Mouse (Mus musculus) embryonic facial prominence, embryonic 15.5 days (tissue): Measurements from ENCODE around the gene Epha4. TPM values are rescaled to one million over a fixed set of nuclear protein-coding genes. Genes with fewer than 3 reads are reported as not detected.

Experiments
- ATAC-seq: fragments of 200-750 bp; cut with Nextera tagmentation; 2 replicates; pipeline ENCODE4 v1.8.0; 2017; ENCODE audit warnings: low read depth, moderate TSS enrichment; ENCODE audit not compliant: insufficient number of reproducible peaks, low FRiP score, low TSS enrichment
- H3K27ac ChIP-seq: fragments of 300-500 bp; sonication (generic); replicated peaks from 2 replicates; pipeline ENCODE4 v1.5.1; 2015; ENCODE audit warnings: mild to moderate bottlenecking, inconsistent platforms
- H3K27me3 ChIP-seq: fragments of 300-500 bp; sonication (generic); 2 replicates; pipeline ENCODE4 v1.6.1; 2015; ENCODE audit warnings: inconsistent platforms
- H3K36me3 ChIP-seq: fragments of 300-500 bp; sonication (generic); 2 replicates; pipeline ENCODE4 v1.6.1; 2015; ENCODE audit warnings: mild to moderate bottlenecking, inconsistent platforms
- H3K4me1 ChIP-seq: fragments of 300-500 bp; sonication (generic); 2 replicates; pipeline ENCODE4 v1.6.1; 2015; ENCODE audit warnings: inconsistent platforms
- H3K4me2 ChIP-seq: fragments of 300-500 bp; sonication (generic); replicated peaks from 2 replicates; pipeline ENCODE4 v1.6.1; 2015; ENCODE audit warnings: mild to moderate bottlenecking, inconsistent platforms
- H3K4me3 ChIP-seq: fragments of 300-500 bp; sonication (generic); replicated peaks from 2 replicates; pipeline ENCODE4 v1.5.1; 2015; ENCODE audit warnings: mild to moderate bottlenecking, inconsistent platforms
- H3K9ac ChIP-seq: fragments of 300-500 bp; sonication (generic); 2 replicates; pipeline ENCODE4 v1.6.1; 2015; ENCODE audit warnings: inconsistent platforms
- H3K9me3 ChIP-seq: fragments of 300-500 bp; sonication (generic); replicated peaks from 2 replicates; pipeline ENCODE4 v1.6.1; 2016; ENCODE audit warnings: inconsistent platforms
- whole genome bisulfite sequencing: fragments of 180-500 bp; shearing (Covaris S2); methylation state at CpG from one replicate; pipeline ENCODE4 v1.1.7; 2015; 5-methylcytosine and 5-hydroxymethylcytosine counted together
- polyA plus RNA-seq: library from polyadenylated mRNA; unstranded; fragments of >200 nt; fragmentation: Nextera tagmentation; extraction: Ambion mirVana; gene quantifications from 2 replicates; pipeline ENCODE4 v1.2.1, GENCODE M21; 2015

Gene Epha4
- polyA plus RNA-seq, 1 experiment from 2014 or later: 38.2 TPM

GRCm38 (mm10) chr1:77439383-77440074 lies 75.4 kb downstream of the Epha4 start:
- ATAC-seq: no peak

GRCm38 (mm10) chr1:77438639-77439038 lies 76.2 kb downstream of the Epha4 start:
- H3K4me1 ChIP-seq: no peaks in the 10 kb centered on the region
- H3K9ac ChIP-seq: no peak overlapping the region
- H3K27me3 ChIP-seq: no peaks in the 10 kb centered on the region
- 65% methylated on average over 4 of the region's 4 CpGs for WGBS
- H3K36me3 ChIP-seq: peaks cover 4% of the 10 kb centered on the region; the same call in 1 of the 2 replicates
- no peak overlapping the region for H3K4me3 ChIP-seq
- H3K9me3 ChIP-seq: no peaks in the 10 kb centered on the region
- no peak overlapping the region for H3K27ac ChIP-seq
- no peak overlapping the region for H3K4me2 ChIP-seq
- ATAC-seq: no peak

More at GRCm38 (mm10) chr1:77439383-77440074, 75.4 kb downstream of the Epha4 start:
- H3K9me3 ChIP-seq: no peaks in the 10 kb centered on the region
- no peaks in the 10 kb centered on the region for H3K4me1 ChIP-seq
- H3K4me2 ChIP-seq: no peak overlapping the region
- 65% methylated on average over 3 of the region's 3 CpGs for WGBS
- peaks cover 5% of the 10 kb centered on the region; the same call in 1 of the 2 replicates for H3K36me3 ChIP-seq
- H3K27me3 ChIP-seq: no peaks in the 10 kb centered on the region
- H3K4me3 ChIP-seq: no peak overlapping the region
- no peak overlapping the region for H3K9ac ChIP-seq
- no peak overlapping the region for H3K27ac ChIP-seq

GRCm38 (mm10) chr1:77437881-77438610 lies 76.8 kb downstream of the Epha4 start:
- Histone ChIP-seq H3K27me3 (no peaks in the 10 kb centered on the region), H3K36me3 (peaks cover 3% of the 10 kb centered on the region; the same call in 1 of the 2 replicates), H3K4me3 (no peak overlapping the region), H3K9ac (no peak overlapping the region), H3K9me3 (no peaks in the 10 kb centered on the region), H3K4me2 (no peak overlapping the region), H3K27ac (no peak overlapping the region), H3K4me1 (no peaks in the 10 kb centered on the region)
- WGBS: 69% methylated on average over 10 of the region's 10 CpGs
- ATAC-seq: no peak

- 32% methylated on average over 4 of the region's 4 CpGs for WGBS
- Histone ChIP-seq H3K9me3 (no peaks in the 10 kb centered on the region), H3K27me3 (no peaks in the 10 kb centered on the region), H3K27ac (no peak overlapping the region), H3K9ac (no peak overlapping the region), H3K4me1 (no peaks in the 10 kb centered on the region), H3K36me3 (no peaks in the 10 kb centered on the region), H3K4me2 (no peak overlapping the region), H3K4me3 (no peak overlapping the region)
- no peak for ATAC-seq
Measured at GRCm38 (mm10) chr1:77435045-77435444, 79.8 kb downstream of the Epha4 start.

GRCm38 (mm10) chr1:77433148-77433547 lies 81.7 kb downstream of the Epha4 start:
- Histone ChIP-seq H3K36me3 (no peaks in the 10 kb centered on the region), H3K27me3 (no peaks in the 10 kb centered on the region), H3K4me3 (no peak overlapping the region), H3K4me1 (no peaks in the 10 kb centered on the region), H3K27ac (no peak overlapping the region), H3K4me2 (no peak overlapping the region), H3K9me3 (no peaks in the 10 kb centered on the region), H3K9ac (no peak overlapping the region)
- WGBS: 93% methylated on average over 3 of the region's 3 CpGs
- no peak for ATAC-seq

GRCm38 (mm10) chr1:77432489-77432888 lies 82.4 kb downstream of the Epha4 start:
- H3K4me2 ChIP-seq: no peak overlapping the region
- no peak overlapping the region for H3K27ac ChIP-seq
- H3K27me3 ChIP-seq: no peaks in the 10 kb centered on the region
- no peaks in the 10 kb centered on the region for H3K9me3 ChIP-seq
- H3K9ac ChIP-seq: no peak overlapping the region
- WGBS: 84% methylated on average over 2 of the region's 2 CpGs
- no peaks in the 10 kb centered on the region for H3K36me3 ChIP-seq
- no peak for ATAC-seq
- no peak overlapping the region for H3K4me3 ChIP-seq
- no peaks in the 10 kb centered on the region for H3K4me1 ChIP-seq

- H3K4me3 ChIP-seq: no peak overlapping the region
- H3K4me2 ChIP-seq: no peak overlapping the region
- 67% methylated on average over 6 of the region's 6 CpGs for WGBS
- no peak overlapping the region for H3K9ac ChIP-seq
- H3K27ac ChIP-seq: no peak overlapping the region
- H3K4me1 ChIP-seq: no peaks in the 10 kb centered on the region
- H3K27me3 ChIP-seq: no peaks in the 10 kb centered on the region
- peaks cover 8% of the 10 kb centered on the region; the same call in 1 of the 2 replicates for H3K36me3 ChIP-seq
- no peak for ATAC-seq
- H3K9me3 ChIP-seq: no peaks in the 10 kb centered on the region
Measured at GRCm38 (mm10) chr1:77429174-77429573, 85.7 kb downstream of the Epha4 start.

GRCm38 (mm10) chr1:77426956-77427355 lies 87.9 kb downstream of the Epha4 start:
- Histone ChIP-seq H3K27me3 (no peaks in the 10 kb centered on the region), H3K4me2 (no peak overlapping the region), H3K4me1 (0 out of 2 replicates have a peak, but pooled peaks cover 8% of the 10 kb centered on the region), H3K9me3 (no peaks in the 10 kb centered on the region), H3K27ac (no peak overlapping the region), H3K4me3 (no peak overlapping the region), H3K9ac (no peak overlapping the region), H3K36me3 (peaks cover 8% of the 10 kb centered on the region; the same call in 1 of the 2 replicates)
- WGBS: 63% methylated on average over 6 of the region's 6 CpGs
- ATAC-seq: no peak

GRCm38 (mm10) chr1:77425171-77425570 lies 89.7 kb downstream of the Epha4 start:
- no peaks in the 10 kb centered on the region for H3K27me3 ChIP-seq
- no peak overlapping the region for H3K27ac ChIP-seq
- no peaks in the 10 kb centered on the region for H3K9me3 ChIP-seq
- H3K4me1 ChIP-seq: 0 out of 2 replicates have a peak, but pooled peaks cover 15% of the 10 kb centered on the region
- no peak overlapping the region for H3K9ac ChIP-seq
- H3K4me2 ChIP-seq: no peak overlapping the region
- H3K4me3 ChIP-seq: no peak overlapping the region
- WGBS: 90% methylated on average over 3 of the region's 3 CpGs
- no peak for ATAC-seq
- H3K36me3 ChIP-seq: peaks cover 8% of the 10 kb centered on the region; the same call in 1 of the 2 replicates

- ATAC-seq: no peak
- no peaks in the 10 kb centered on the region for H3K9me3 ChIP-seq
- no peak overlapping the region for H3K4me2 ChIP-seq
- H3K4me3 ChIP-seq: no peak overlapping the region
- no peak overlapping the region for H3K9ac ChIP-seq
- H3K4me1 ChIP-seq: peaks cover 21% of the 10 kb centered on the region
- H3K27me3 ChIP-seq: no peaks in the 10 kb centered on the region
- 62% methylated on average over 3 of the region's 3 CpGs for WGBS
- no peak overlapping the region for H3K27ac ChIP-seq
- H3K36me3 ChIP-seq: peaks cover 3% of the 10 kb centered on the region; the same call in 1 of the 2 replicates
Measured at GRCm38 (mm10) chr1:77421081-77421480, 93.8 kb downstream of the Epha4 start.

- no peaks in the 10 kb centered on the region for H3K36me3 ChIP-seq
- H3K9me3 ChIP-seq: no peaks in the 10 kb centered on the region
- peaks cover 21% of the 10 kb centered on the region for H3K4me1 ChIP-seq
- WGBS: 59% methylated on average over 2 of the region's 2 CpGs
- H3K4me2 ChIP-seq: no peak overlapping the region
- ATAC-seq: no peak
- H3K27me3 ChIP-seq: no peaks in the 10 kb centered on the region
- no peak overlapping the region for H3K9ac ChIP-seq
- H3K27ac ChIP-seq: no peak overlapping the region
- H3K4me3 ChIP-seq: no peak overlapping the region
Measured at GRCm38 (mm10) chr1:77420348-77420747, 94.5 kb downstream of the Epha4 start.
